Mouse (Mus musculus): ENCODE results near the gene Flt1. TPM values are rescaled to one million over a fixed set of nuclear protein-coding genes. Genes with fewer than 3 reads are reported as not detected.
A peak's percentile ranks its signal among the peaks of the same experiment; 100 is the strongest.

The Flt1 gene
- polyA plus RNA-seq (2016; fragmentation: Nextera tagmentation; extraction: Ambion mirVana), result 9.5 and 11.0 TPM in 2 replicates

DNA sequence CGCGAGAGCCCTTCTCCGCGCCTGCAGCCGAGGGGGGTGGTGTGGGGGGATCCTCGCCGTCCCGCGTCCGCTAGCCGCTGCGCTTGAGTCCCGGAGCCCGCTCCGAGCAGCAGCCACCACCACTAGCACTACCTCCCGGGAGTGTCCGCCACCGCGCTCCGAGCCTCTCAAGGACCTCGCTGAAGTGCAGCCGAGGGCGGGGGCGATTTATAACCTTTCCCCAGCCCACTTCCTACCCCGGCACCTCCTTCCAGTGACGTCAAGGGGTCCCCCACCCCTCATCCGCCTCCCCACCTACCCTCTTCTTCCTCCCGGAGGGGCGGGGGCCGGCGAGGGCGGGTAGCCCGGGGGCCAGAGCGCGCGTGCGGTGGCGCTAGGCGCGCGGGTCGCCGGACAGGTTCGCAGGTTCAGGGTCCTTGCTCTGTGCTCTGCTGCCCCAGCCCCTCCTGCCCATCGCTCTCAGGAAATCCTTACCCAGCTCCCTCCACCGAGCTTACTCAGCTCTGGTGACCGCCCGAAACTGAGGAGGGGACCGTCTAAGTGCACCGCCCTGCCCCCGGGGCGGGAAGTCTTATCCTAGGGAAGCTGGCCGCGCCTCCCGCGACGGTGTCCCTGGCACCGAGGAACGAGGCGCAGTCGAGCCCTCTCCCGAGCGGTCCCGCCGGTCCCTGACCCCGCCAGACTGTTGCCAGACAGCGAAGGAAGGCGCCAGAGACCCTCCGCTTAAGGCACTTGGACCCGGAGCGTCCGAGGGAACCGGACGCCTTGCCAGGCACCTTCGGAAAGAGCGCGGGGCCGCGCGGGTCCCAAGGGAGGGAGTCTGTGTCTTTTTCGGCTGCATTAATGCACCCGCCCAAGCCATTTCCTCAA is at the start of gene Flt1:
TSS of gene Flt1 (minus strand) at position 181 of the 870 bp plus-strand sequence.
- peaks cover 21% of the 10 kb centered on the region for H3K4me1 ChIP-seq
- peak within 1 kb of the TSS; percentile 69 for H3K27ac ChIP-seq (replicated peaks)
- H3K4me3 ChIP-seq, result peak within 1 kb of the TSS; percentile 60
- H3K36me3 ChIP-seq (replicated peaks), result no peaks in the 10 kb centered on the region
- H3K9me3 ChIP-seq, result no peaks in the 10 kb centered on the region
- H3K27me3 ChIP-seq (replicated peaks; ENCODE audit: low read depth, poor library complexity, severe bottlenecking), result peaks cover 100% of the 10 kb centered on the region
- WGBS, result under 1% methylated on average over 82 of the region's 82 CpGs
- DNase-seq (ENCODE audit: low spot score), result peak; percentile 59

DNA sequence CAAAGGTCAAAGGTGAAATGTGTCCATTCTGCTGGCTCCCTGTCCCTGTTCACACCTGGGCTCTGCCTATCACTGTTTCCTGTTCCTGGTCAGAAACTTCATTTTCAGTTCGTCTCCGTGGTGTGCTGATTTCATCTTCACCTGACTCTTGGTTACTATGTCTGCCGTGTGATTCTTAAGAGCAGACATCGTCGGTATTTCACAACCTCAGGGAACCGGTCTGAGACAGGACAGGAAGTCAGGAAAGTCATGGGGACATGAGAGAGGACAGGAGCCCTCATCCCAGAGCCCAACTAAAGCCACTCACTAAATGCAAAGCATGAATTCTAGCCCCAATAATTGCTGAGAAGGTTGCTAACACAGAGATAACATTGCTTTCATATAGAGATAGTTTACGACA is 49.4 kb upstream of the Flt1 start:
- Histone ChIP-seq H3K4me1 (peaks cover 18% of the 10 kb centered on the region), H3K4me3 (no peak overlapping the region), H3K27me3 (replicated peaks; ENCODE audit: low read depth, poor library complexity, severe bottlenecking) (no peaks in the 10 kb centered on the region), H3K27ac (replicated peaks) (no peak overlapping the region), H3K36me3 (replicated peaks) (no peaks in the 10 kb centered on the region), H3K9me3 (0 out of 2 replicates have a peak, but pooled peaks cover 2% of the 10 kb centered on the region)
- 85% methylated on average over 7 of the region's 7 CpGs for whole genome bisulfite sequencing
- no peak for DNase-seq (ENCODE audit: low spot score)

DNA sequence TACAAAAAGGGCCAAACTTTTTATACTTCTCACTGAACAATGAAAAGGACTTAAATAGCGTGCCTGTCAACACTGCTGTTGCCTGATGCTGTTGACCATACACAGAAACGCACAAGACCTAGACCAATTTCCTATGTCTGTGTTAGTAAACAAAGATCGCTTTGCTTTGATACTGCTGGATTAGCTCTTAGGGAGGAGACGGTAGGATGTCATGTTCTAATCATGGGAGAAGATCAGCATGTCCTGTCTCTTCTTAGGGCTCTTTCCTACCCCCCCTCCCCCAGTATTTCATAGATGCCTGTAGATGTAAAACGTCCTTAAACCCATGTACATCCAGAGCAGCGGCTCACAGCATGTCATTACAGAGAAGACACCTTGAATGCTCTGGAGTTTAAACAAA is 44.1 kb upstream of the Flt1 start:
- H3K9me3 ChIP-seq, result 0 out of 2 replicates have a peak, but pooled peaks cover 2% of the 10 kb centered on the region
- 80% methylated on average over 6 of the region's 6 CpGs for WGBS
- H3K27me3 ChIP-seq (replicated peaks; ENCODE audit: low read depth, poor library complexity, severe bottlenecking), result no peaks in the 10 kb centered on the region
- H3K4me3 ChIP-seq, result no peak overlapping the region
- no peaks in the 10 kb centered on the region for H3K36me3 ChIP-seq (replicated peaks)
- peaks cover 2% of the 10 kb centered on the region; the same call in 1 of the 2 replicates for H3K4me1 ChIP-seq
- H3K27ac ChIP-seq (replicated peaks), result no peak overlapping the region
- DNase-seq (ENCODE audit: low spot score), result no peak

DNA sequence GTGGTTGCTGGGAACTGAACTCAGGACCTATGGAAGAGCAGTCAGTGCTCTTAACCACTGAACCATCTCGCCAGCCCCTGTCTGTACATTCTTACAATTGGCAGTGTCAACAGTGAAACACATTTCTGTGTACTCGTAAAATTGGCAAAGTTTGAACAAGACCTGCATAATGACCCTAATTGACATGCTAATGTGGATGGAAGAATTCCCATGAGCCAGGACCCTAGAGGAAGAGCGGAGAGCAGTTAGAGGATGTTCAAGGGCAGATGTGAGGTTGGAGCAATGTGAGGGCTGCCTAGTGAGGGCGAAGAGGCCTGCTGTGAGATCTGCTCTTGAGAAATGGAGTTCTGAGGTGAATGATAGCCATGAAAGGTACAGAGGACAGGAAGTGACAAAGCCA is 38.2 kb upstream of the Flt1 start:
- H3K4me3 ChIP-seq, result no peak overlapping the region
- DNase-seq (ENCODE audit: low spot score), result no peak
- WGBS, result 89% methylated on average over 4 of the region's 4 CpGs
- H3K9me3 ChIP-seq, result no peaks in the 10 kb centered on the region
- no peaks in the 10 kb centered on the region for H3K36me3 ChIP-seq (replicated peaks)
- H3K4me1 ChIP-seq, result peaks cover 18% of the 10 kb centered on the region
- H3K27ac ChIP-seq (replicated peaks), result no peak overlapping the region
- H3K27me3 ChIP-seq (replicated peaks; ENCODE audit: low read depth, poor library complexity, severe bottlenecking), result peaks cover 14% of the 10 kb centered on the region; the same call in 1 of the 2 replicates

DNA sequence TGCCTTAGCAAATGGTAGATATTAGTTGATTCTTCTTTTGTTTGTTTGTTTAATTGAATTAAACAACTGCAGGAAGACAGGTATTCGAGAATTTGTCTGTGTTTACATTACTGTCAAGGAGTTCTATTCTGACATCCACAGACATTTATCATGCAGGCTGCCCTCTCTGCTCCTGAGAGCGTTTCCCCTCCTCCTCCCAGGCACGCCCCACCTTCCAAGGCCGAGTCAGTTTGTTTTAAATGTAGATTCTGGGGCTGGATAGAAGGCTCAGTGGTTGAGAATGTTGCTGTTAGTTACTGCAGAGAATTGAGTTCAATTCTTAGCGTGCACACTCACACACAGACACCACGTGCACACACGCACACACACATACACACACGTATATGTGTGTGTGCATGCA is 36.2 kb upstream of the Flt1 start:
- 27% methylated on average over 8 of the region's 8 CpGs for WGBS
- H3K36me3 ChIP-seq (replicated peaks), result no peaks in the 10 kb centered on the region
- H3K9me3 ChIP-seq, result no peaks in the 10 kb centered on the region
- peaks cover 14% of the 10 kb centered on the region; the same call in 1 of the 2 replicates for H3K27me3 ChIP-seq (replicated peaks; ENCODE audit: low read depth, poor library complexity, severe bottlenecking)
- H3K4me1 ChIP-seq, result peaks cover 16% of the 10 kb centered on the region
- no peak for DNase-seq (ENCODE audit: low spot score)
- no peak overlapping the region for H3K4me3 ChIP-seq
- no peak overlapping the region for H3K27ac ChIP-seq (replicated peaks)

DNA sequence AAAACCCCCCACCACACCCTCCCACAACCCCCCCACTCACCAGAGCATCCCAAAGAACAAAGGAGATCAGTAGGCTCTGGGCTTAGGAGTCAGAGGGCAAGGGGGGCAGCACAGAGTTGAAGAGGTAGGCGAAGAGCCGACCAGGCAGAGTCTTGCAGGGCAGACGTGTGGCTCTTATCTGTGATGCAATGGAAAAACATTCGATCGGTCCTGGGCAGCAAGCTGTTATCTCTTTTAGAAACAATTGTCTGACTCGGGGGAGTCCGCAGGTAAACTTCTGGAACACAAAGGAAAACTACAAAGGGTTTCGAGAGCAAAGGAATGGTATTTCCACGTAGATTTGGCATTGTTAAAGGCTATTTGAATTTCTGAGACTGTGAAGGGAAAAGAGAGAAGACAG is 35.5 kb upstream of the Flt1 start:
- H3K4me1 ChIP-seq, result peaks cover 16% of the 10 kb centered on the region
- no peaks in the 10 kb centered on the region for H3K36me3 ChIP-seq (replicated peaks)
- no peak overlapping the region for H3K4me3 ChIP-seq
- H3K9me3 ChIP-seq, result no peaks in the 10 kb centered on the region
- no peak for DNase-seq (ENCODE audit: low spot score)
- WGBS, result 6% methylated on average over 9 of the region's 9 CpGs
- H3K27ac ChIP-seq (replicated peaks), result no peak overlapping the region
- H3K27me3 ChIP-seq (replicated peaks; ENCODE audit: low read depth, poor library complexity, severe bottlenecking), result peaks cover 14% of the 10 kb centered on the region; the same call in 1 of the 2 replicates

DNA sequence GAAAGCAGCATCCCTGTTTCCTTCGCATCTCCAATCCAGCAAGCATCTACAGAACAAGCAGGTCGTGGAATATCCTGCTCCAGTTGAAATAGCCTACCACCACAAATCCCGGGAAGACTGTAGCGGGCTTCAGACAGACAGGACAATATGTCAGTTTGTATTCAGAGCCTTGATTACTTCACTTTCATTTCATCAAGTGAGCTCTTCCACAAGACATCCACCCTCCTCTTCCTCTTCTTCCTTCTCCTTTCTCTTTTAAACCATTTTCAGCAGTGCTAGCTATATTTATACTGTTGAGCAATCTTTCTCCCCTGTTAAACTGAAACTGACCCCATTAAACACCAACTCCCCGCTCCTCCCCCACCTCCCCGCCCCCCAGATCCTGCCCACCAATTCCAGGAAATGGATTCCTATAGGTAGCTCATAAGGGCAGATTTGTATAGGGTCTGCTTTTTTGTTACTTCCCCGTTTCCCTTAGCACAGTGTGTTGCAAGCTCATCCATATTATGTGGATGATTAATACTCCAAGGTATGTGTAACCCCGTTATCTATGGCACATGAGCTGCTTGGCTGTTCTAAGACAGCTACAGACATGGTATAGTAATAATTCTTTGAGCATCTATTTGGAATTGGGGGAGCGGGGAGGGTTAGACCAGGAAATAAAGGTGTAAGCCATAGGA is 33.0 kb upstream of the Flt1 start:
- peaks cover 28% of the 10 kb centered on the region for H3K27me3 ChIP-seq (replicated peaks; ENCODE audit: low read depth, poor library complexity, severe bottlenecking)
- no peaks in the 10 kb centered on the region for H3K36me3 ChIP-seq (replicated peaks)
- no peak for DNase-seq (ENCODE audit: low spot score)
- H3K4me3 ChIP-seq, result no peak overlapping the region
- peaks cover 5% of the 10 kb centered on the region; the same call in 1 of the 2 replicates for H3K9me3 ChIP-seq
- WGBS, result 76% methylated on average over 9 of the region's 9 CpGs
- no peak overlapping the region for H3K27ac ChIP-seq (replicated peaks)
- peaks cover 16% of the 10 kb centered on the region for H3K4me1 ChIP-seq

DNA sequence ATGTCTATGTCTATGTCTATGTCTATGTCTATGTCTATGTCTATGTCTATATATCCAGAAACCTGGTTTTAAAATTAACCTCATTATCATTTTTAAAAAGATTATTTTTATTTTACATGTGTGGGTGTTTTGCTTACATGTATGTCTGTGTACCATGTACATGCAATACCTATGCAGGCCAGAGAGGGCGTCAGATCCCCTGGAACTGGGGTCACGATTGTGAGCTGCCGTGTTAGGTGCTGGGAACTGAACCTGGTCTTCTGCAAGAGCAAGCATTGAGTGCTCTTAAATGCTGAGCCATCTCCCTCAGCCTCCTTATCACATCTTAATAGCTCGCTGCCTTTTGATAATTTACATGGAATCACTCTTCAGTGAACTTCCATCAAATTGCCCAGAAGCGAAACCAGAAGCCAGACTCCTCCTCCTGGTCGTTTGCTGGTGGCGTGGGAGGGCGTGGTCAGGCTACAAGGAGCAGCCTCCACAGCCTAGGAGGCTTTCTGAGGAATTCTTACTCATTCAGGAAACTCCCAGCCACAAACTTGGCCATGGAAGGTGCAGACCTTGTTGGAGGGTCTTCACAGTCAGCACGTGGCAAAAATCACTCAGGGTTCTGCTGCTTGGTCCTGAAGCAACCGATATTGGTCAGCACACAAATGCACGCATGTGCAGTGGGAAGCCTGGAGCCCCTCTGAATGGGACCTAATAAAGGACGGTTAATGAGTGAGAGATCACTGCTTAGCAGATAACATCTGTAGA is 32.2 kb upstream of the Flt1 start:
- Histone ChIP-seq H3K27me3 (replicated peaks; ENCODE audit: low read depth, poor library complexity, severe bottlenecking) (peaks cover 36% of the 10 kb centered on the region), H3K27ac (replicated peaks) (no peak overlapping the region), H3K9me3 (peaks cover 5% of the 10 kb centered on the region; the same call in 1 of the 2 replicates), H3K36me3 (replicated peaks) (no peaks in the 10 kb centered on the region), H3K4me3 (no peak overlapping the region), H3K4me1 (peaks cover 19% of the 10 kb centered on the region)
- no peak for DNase-seq (ENCODE audit: low spot score)
- WGBS, result 63% methylated on average over 12 of the region's 12 CpGs

DNA sequence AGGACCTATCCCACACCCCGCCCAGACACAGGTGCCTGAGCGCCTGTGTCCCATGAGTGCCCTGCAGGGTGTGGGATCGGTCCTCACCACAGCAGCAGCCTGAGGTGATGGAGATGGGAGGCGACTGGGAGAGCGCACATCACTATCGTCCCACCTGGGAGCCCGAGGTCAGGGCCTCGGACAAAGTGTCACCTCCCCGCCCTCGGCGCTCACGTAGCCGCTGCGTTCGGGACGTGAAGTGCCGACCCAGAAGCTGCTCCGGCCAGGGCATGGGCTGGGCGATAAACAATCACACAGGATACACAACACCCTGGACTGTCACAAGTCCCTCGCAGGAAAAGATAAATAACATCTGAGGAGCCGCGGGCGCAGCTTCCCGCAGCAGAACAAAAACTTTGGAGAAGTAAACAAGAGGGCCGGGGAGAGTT is 27.1 kb upstream of the Flt1 start:
- Histone ChIP-seq H3K27ac (replicated peaks) (no peak overlapping the region), H3K4me3 (peak overlapping the region; percentile 47), H3K9me3 (peaks cover 5% of the 10 kb centered on the region; the same call in 1 of the 2 replicates), H3K36me3 (replicated peaks) (no peaks in the 10 kb centered on the region), H3K4me1 (peaks cover 35% of the 10 kb centered on the region), H3K27me3 (replicated peaks; ENCODE audit: low read depth, poor library complexity, severe bottlenecking) (peaks cover 71% of the 10 kb centered on the region)
- peak; percentile 32 for DNase-seq (ENCODE audit: low spot score)
- under 1% methylated on average over 25 of the region's 25 CpGs for WGBS

DNA sequence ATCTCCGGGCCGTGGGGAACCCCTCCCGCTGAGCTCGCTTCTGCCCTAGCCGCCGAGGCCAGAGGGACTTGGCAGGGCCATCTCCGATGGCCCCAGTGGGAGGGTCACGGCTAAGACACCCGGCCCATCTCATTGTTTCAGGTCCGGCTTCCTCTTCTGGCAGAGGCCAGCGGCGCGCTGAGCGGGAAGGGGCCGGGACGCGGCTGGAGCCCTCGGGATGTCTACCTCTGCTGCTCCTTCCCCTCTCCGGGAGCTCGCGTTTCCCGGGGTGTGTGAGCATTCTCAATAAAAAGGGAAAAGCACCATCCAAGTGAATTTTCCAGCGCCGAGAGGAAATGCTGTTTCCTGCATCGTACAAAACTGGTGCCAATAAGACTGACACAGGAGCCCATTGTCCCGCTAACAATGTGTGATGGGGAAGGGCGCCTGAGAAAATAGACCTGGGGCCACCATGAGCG is 25.9 kb upstream of the Flt1 start:
- peaks cover 5% of the 10 kb centered on the region; the same call in 1 of the 2 replicates for H3K9me3 ChIP-seq
- peaks cover 83% of the 10 kb centered on the region for H3K27me3 ChIP-seq (replicated peaks; ENCODE audit: low read depth, poor library complexity, severe bottlenecking)
- H3K27ac ChIP-seq (replicated peaks), result peak overlapping the region; percentile 20
- peak; percentile 63 for DNase-seq (ENCODE audit: low spot score)
- under 1% methylated on average over 28 of the region's 28 CpGs for WGBS
- peak overlapping the region; percentile 56 for H3K4me3 ChIP-seq
- peaks cover 39% of the 10 kb centered on the region for H3K4me1 ChIP-seq
- no peaks in the 10 kb centered on the region for H3K36me3 ChIP-seq (replicated peaks)

DNA sequence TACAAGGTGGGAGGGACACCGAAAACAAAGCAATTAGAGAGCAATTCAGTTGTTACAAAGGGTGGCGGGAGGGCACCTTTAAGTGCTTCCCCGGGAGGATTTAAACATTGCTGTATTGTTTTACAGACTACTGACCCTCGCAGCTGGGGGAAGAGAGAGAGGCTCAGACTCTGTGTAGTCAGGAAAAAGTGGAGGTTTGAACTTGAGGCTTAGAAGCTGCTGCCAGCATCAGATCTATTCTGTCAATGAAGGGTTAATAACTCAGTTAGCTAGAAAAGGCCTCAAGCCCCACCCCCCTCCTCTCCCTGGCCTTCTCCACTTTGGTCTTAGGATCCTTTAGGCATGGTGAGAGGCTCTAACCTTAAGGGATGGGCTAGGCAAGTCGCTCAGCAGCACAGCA is 24.2 kb upstream of the Flt1 start:
- H3K36me3 ChIP-seq (replicated peaks), result no peaks in the 10 kb centered on the region

DNA sequence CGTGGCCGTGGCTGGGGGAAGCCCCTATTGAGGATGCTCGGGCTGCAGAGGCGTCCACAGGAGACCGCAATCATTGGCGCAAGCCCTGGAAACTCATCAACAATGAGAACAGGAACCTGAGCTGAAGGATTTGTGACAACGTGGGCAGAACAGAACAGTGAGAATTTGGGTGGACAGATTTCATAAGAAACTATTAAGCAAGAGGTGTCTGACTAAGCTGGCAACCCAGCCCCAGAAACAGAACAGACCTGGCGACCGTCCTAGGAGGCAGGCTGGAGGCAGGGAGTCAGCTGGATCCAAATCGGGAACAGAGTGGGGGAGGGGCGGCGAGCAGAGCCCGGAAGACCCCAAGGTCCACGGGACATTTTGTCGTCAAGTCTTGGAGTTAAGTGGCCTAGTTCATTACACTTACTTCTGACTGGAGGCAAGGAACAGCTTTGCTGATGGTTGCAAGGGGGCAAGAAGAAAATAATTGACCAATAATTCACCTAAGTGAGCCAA is 22.3 kb upstream of the Flt1 start:
- 2% methylated on average over 15 of the region's 15 CpGs for WGBS
- Histone ChIP-seq H3K27ac (replicated peaks) (no peak overlapping the region), H3K4me1 (peaks cover 37% of the 10 kb centered on the region), H3K27me3 (replicated peaks; ENCODE audit: low read depth, poor library complexity, severe bottlenecking) (peaks cover 86% of the 10 kb centered on the region), H3K9me3 (no peaks in the 10 kb centered on the region), H3K4me3 (peak overlapping the region; percentile 48), H3K36me3 (replicated peaks) (no peaks in the 10 kb centered on the region)
- peak; percentile 67 for DNase-seq (ENCODE audit: low spot score)

More for the DNA sequence above, 24.2 kb upstream of the Flt1 start:
- whole genome bisulfite sequencing, result 5% methylated on average over 5 of the region's 5 CpGs
- Histone ChIP-seq H3K9me3 (peaks cover 5% of the 10 kb centered on the region; the same call in 1 of the 2 replicates), H3K4me1 (peaks cover 39% of the 10 kb centered on the region), H3K27me3 (replicated peaks; ENCODE audit: low read depth, poor library complexity, severe bottlenecking) (peaks cover 91% of the 10 kb centered on the region), H3K4me3 (no peak overlapping the region), H3K27ac (replicated peaks) (no peak overlapping the region)
- peak; percentile 44 for DNase-seq (ENCODE audit: low spot score)

Data from embryonic facial prominence, embryonic 10.5 days (tissue).